Mouse (Mus musculus): ENCODE measurements around the gene Hectd4. TPM values are rescaled to one million over a fixed set of nuclear protein-coding genes. Genes with fewer than 3 reads are reported as not detected.

Hectd4 gene
- 18.1 and 20.8 TPM in 2 replicates for polyA plus RNA-seq (2015; fragmentation: Nextera tagmentation; extraction: Ambion mirVana)

- peak within 1 kb of the TSS; percentile 95 for H3K9ac ChIP-seq (replicated peaks)
- no peaks in the 10 kb centered on the region for H3K27me3 ChIP-seq
- WGBS: under 1% methylated on average over 58 of the region's 90 CpGs
- H3K9me3 ChIP-seq: no peaks in the 10 kb centered on the region
- peak; percentile 90 for ATAC-seq (replicated peaks)
- peak within 1 kb of the TSS; percentile 84 for H3K4me2 ChIP-seq (replicated peaks)
- H3K27ac ChIP-seq (replicated peaks): peak within 1 kb of the TSS; percentile 96
- no peaks in the 10 kb centered on the region for H3K36me3 ChIP-seq
- H3K4me3 ChIP-seq: peak within 1 kb of the TSS; percentile 99
- H3K4me1 ChIP-seq: peaks cover 27% of the 10 kb centered on the region
These were observed at the start of gene Hectd4 for GRCm38 (mm10) chr5:121219980-121220731. TSS of gene Hectd4 (plus strand) at chr5:121220219.

- Histone ChIP-seq H3K9me3 (no peaks in the 10 kb centered on the region), H3K4me1 (no peaks in the 10 kb centered on the region), H3K4me3 (no peak overlapping the region), H3K4me2 (replicated peaks) (no peak overlapping the region), H3K27ac (replicated peaks) (no peak overlapping the region), H3K9ac (replicated peaks) (no peak overlapping the region), H3K27me3 (no peaks in the 10 kb centered on the region), H3K36me3 (peaks cover 22% of the 10 kb centered on the region)
- ATAC-seq (replicated peaks): no peak
- WGBS: 84% methylated on average over 4 of the region's 4 CpGs
These were observed 47.2 kb upstream of the Hectd4 start for GRCm38 (mm10) chr5:121172835-121173234.

- Histone ChIP-seq H3K27me3 (no peaks in the 10 kb centered on the region), H3K36me3 (no peaks in the 10 kb centered on the region), H3K4me3 (no peak overlapping the region), H3K4me1 (peaks cover 16% of the 10 kb centered on the region), H3K9ac (replicated peaks) (no peak overlapping the region), H3K27ac (replicated peaks) (peak overlapping the region; percentile 59), H3K4me2 (replicated peaks) (no peak overlapping the region), H3K9me3 (no peaks in the 10 kb centered on the region)
- 51% methylated on average over 9 of the region's 9 CpGs for WGBS
- ATAC-seq (replicated peaks): 0 out of 2 replicates have a peak, but pooled peaks have one; percentile 57
These were observed 40.8 kb upstream of the Hectd4 start for GRCm38 (mm10) chr5:121179077-121179857.

DNA sequence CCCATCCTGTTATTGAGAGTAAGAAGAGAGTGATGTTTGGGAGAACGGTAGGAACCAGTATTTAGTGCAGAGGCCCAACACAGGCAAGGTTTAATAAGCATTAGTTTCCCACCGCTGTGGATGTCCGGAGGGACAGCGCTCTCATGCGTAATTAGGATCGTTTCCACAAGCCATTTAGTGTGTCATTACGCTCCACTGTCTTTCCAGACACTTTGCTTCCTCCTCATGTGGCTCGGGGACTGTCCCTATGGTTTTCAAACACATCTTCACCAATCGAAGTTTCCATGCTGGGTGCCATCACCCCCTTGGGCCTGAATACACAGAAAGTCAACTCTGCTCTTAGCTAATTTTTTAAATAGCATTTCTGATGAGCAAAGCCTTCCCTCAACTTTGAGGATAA is 36.8 kb upstream of the Hectd4 start:
- H3K27ac ChIP-seq (replicated peaks): no peak overlapping the region
- WGBS: 66% methylated on average over 9 of the region's 9 CpGs
- H3K9me3 ChIP-seq: no peaks in the 10 kb centered on the region
- no peak overlapping the region for H3K4me3 ChIP-seq
- no peaks in the 10 kb centered on the region for H3K27me3 ChIP-seq
- H3K4me2 ChIP-seq (replicated peaks): no peak overlapping the region
- no peaks in the 10 kb centered on the region for H3K36me3 ChIP-seq
- no peak overlapping the region for H3K9ac ChIP-seq (replicated peaks)
- peaks cover 48% of the 10 kb centered on the region for H3K4me1 ChIP-seq
- ATAC-seq (replicated peaks): no peak

DNA sequence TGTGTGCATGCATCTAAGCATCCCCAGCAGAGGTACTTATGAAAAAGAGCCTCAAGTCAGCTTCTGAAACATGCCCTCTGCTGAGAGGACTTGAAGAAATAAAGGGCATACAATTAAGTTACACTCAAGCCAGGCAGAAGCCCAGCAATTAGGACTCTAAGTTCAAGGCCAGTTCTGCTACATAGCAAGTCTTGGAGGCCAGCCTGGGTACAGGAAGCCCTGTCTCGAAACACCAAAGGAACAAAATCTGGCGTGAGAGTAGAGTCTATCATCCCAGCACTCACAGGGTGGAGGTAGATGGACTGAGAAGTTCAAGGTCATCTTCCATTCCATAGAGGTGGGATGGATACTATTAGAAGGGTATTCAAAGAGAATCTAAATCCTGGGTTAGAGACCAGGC is 35.6 kb upstream of the Hectd4 start:
- Histone ChIP-seq H3K9ac (replicated peaks) (no peak overlapping the region), H3K9me3 (no peaks in the 10 kb centered on the region), H3K4me1 (peaks cover 49% of the 10 kb centered on the region)

GRCm38 (mm10) chr5:121184945-121185551 is 35.0 kb upstream of the Hectd4 start:
- Histone ChIP-seq H3K9ac (replicated peaks) (no peak overlapping the region), H3K4me1 (peaks cover 49% of the 10 kb centered on the region), H3K27me3 (no peaks in the 10 kb centered on the region), H3K4me2 (replicated peaks) (no peak overlapping the region), H3K4me3 (no peak overlapping the region), H3K36me3 (no peaks in the 10 kb centered on the region), H3K27ac (replicated peaks) (0 out of 2 replicates have a peak overlapping the region, but pooled peaks have one; percentile 24), H3K9me3 (no peaks in the 10 kb centered on the region)
- ATAC-seq (replicated peaks): no peak
- 68% methylated on average over 11 of the region's 11 CpGs for WGBS

More for the DNA sequence above, 35.6 kb upstream of the Hectd4 start:
- Histone ChIP-seq H3K27me3 (no peaks in the 10 kb centered on the region), H3K4me3 (no peak overlapping the region), H3K27ac (replicated peaks) (no peak overlapping the region), H3K36me3 (no peaks in the 10 kb centered on the region), H3K4me2 (replicated peaks) (no peak overlapping the region)
- no peak for ATAC-seq (replicated peaks)
- 88% methylated on average over 2 of the region's 2 CpGs for WGBS

- no peak overlapping the region for H3K27ac ChIP-seq (replicated peaks)
- ATAC-seq (replicated peaks): no peak
- H3K9ac ChIP-seq (replicated peaks): no peak overlapping the region
- no peaks in the 10 kb centered on the region for H3K27me3 ChIP-seq
- no peaks in the 10 kb centered on the region for H3K36me3 ChIP-seq
- no peak overlapping the region for H3K4me3 ChIP-seq
- peaks cover 58% of the 10 kb centered on the region for H3K4me1 ChIP-seq
- 85% methylated on average over 8 of the region's 8 CpGs for WGBS
- no peak overlapping the region for H3K4me2 ChIP-seq (replicated peaks)
- H3K9me3 ChIP-seq: no peaks in the 10 kb centered on the region
These were observed 32.4 kb upstream of the Hectd4 start for GRCm38 (mm10) chr5:121187580-121188001.

DNA sequence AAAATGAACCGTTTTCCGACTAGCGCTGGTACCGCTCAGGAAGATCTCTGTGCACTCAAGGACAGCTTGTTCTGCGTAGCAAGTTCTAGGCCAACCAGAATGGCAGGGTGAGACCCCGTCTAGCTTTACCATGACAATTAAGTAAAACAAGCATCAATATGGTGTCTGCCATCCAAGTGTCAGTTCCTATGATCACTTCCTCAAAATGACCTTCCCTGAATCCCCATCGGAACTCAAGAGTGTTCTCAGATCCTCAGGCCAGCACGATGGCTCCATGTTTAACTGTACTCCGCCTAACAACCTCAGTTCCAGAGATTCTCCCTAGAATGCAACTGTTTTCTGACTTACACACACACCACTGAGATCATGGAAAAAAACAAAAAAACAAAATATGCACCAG is 31.8 kb upstream of the Hectd4 start:
- Histone ChIP-seq H3K36me3 (no peaks in the 10 kb centered on the region), H3K27ac (replicated peaks) (no peak overlapping the region), H3K9me3 (no peaks in the 10 kb centered on the region), H3K27me3 (no peaks in the 10 kb centered on the region), H3K4me1 (peaks cover 57% of the 10 kb centered on the region), H3K4me3 (no peak overlapping the region), H3K9ac (replicated peaks) (no peak overlapping the region), H3K4me2 (replicated peaks) (no peak overlapping the region)
- no peak for ATAC-seq (replicated peaks)
- WGBS: 91% methylated on average over 9 of the region's 9 CpGs

GRCm38 (mm10) chr5:121189182-121189581 is 30.8 kb upstream of the Hectd4 start:
- Histone ChIP-seq H3K27me3 (no peaks in the 10 kb centered on the region), H3K36me3 (no peaks in the 10 kb centered on the region), H3K4me3 (no peak overlapping the region), H3K4me1 (peaks cover 56% of the 10 kb centered on the region), H3K27ac (replicated peaks) (no peak overlapping the region), H3K9ac (replicated peaks) (no peak overlapping the region), H3K9me3 (no peaks in the 10 kb centered on the region), H3K4me2 (replicated peaks) (no peak overlapping the region)
- 79% methylated on average over 9 of the region's 9 CpGs for WGBS
- ATAC-seq (replicated peaks): no peak

- Histone ChIP-seq H3K27me3 (no peaks in the 10 kb centered on the region), H3K9me3 (no peaks in the 10 kb centered on the region), H3K4me1 (peaks cover 45% of the 10 kb centered on the region), H3K36me3 (no peaks in the 10 kb centered on the region), H3K9ac (replicated peaks) (peak overlapping the region; percentile 90), H3K4me2 (replicated peaks) (peak overlapping the region; percentile 81), H3K4me3 (peak overlapping the region; percentile 98), H3K27ac (replicated peaks) (peak overlapping the region; percentile 84)
- ATAC-seq (replicated peaks): no peak
- WGBS: 32% methylated on average over 21 of the region's 21 CpGs
These were observed 29.7 kb upstream of the Hectd4 start for GRCm38 (mm10) chr5:121190210-121190835.

GRCm38 (mm10) chr5:121190836-121191583 is 29.0 kb upstream of the Hectd4 start, which contains the start of gene Ptpn11:
TSS of gene Ptpn11 (minus strand) at chr5:121191397.
- H3K4me1 ChIP-seq: peaks cover 39% of the 10 kb centered on the region
- peak within 1 kb of the TSS; percentile 84 for H3K27ac ChIP-seq (replicated peaks)
- peak; percentile 95 for ATAC-seq (replicated peaks)
- peak within 1 kb of the TSS; percentile 90 for H3K9ac ChIP-seq (replicated peaks)
- under 1% methylated on average over 98 of the region's 98 CpGs for WGBS
- no peaks in the 10 kb centered on the region for H3K27me3 ChIP-seq
- H3K36me3 ChIP-seq: no peaks in the 10 kb centered on the region
- H3K4me2 ChIP-seq (replicated peaks): peak within 1 kb of the TSS; percentile 81
- H3K9me3 ChIP-seq: no peaks in the 10 kb centered on the region
- H3K4me3 ChIP-seq: peak within 1 kb of the TSS; percentile 98

Measured in forebrain, embryonic 15.5 days (tissue).